Mouse (Mus musculus): ENCODE measurements around the gene Ctcf.
A peak's percentile ranks its signal among the peaks of the same experiment; 100 is the strongest.

DNA sequence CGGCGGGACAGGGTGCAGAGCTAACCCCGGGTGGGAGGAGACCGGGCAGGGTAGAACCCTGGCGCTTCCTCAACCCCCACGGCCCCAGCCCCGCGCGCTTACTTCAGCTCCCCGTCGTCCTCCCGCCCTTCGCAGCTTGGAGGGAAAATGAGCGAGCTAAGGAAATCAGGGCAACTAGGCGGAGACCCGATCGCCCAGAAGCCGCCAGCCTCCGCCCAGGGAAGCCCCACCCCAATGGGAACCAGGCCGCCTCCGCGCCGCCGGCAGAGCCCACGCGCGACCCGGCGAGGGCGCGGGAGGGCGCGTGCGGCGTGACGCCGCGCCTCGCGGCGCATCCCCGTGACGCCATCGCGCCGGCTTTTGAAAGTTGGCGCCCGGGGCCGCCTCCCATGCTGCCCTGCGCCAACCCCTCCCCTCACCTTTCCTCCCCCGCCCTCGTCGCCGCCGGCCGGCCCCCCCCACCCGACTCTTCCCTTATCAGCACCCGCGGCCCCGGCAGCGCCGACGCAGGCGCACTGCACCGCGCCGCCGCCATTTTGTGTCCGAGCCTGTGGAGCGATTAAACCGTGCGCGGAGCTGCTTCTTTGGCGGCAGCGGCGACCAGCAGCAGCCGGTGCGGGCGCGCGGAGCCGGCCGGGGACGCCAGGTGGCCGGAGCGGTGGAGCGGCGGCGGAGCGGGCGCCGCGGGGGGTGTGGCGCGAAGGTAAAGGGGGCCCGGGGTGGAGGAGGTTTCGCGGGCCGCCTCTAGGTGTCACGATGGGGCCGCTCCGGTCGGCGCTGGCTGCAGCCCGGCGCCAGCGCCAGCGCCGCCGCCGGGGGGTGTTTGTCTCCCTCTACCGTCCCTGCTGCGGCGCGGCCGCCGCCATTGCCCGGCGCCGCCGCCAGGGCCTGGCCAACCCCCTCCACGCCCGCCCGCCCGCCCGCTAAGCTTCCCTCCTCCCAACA, at the start of gene Ctcf:
- TF ChIP-seq CTCF (IDR thresholded peaks at IDR 0.05; ENCODE audit: borderline replicate concordance, insufficient read depth, low read length) (no peak), POLR2A (IDR thresholded peaks at IDR 0.05; ENCODE audit: low read depth, low read length) (peak; percentile 56; the same call in 1 of the 2 replicates)
